Mouse (Mus musculus): ENCODE data around the gene Uhmk1.

GRCm38 (mm10) chr1:170186531-170186930 lies 28.7 kb downstream of the Uhmk1 start:
- TF ChIP-seq CTCF (conservative IDR thresholded peaks at IDR 0.05; ENCODE audit: insufficient read depth, insufficient read length, low read depth, low read length): no peak
- no peak for TF ChIP-seq POLR2A (IDR thresholded peaks at IDR 0.05; ENCODE audit: low read depth, low read length)
